ENCODE assay signal across 8 mouse cellular contexts in genomic region chr17:25239695-25240636, GRCm38 (mm10). TPM values are rescaled to one million over a fixed set of nuclear protein-coding genes. Genes with fewer than 3 reads are reported as not detected.
DNase-seq lines count a peak whose midpoint lies in the region; ATAC-seq and TF ChIP-seq lines count a peak whose summit lies in the region.

Gene Gnptg (minus strand): TSS chr17:25240124.
Gene Tsr3 (plus strand): TSS chr17:25240170.

- H3K4me2 ChIP-seq in forebrain, embryonic 14.5 days (ENCODE audit: low read length), result peak within 1 kb of the TSS; percentile 96
- peak within 1 kb of the TSS; percentile 97 for H3K4me2 ChIP-seq in neural tube, embryonic 14.5 days (ENCODE audit: low read depth, low read length)

- no peak for TF ChIP-seq CTCF in testis, adult 2 months (IDR thresholded peaks at IDR 0.05; ENCODE audit: control insufficient read depth, insufficient read depth, insufficient replicate concordance, low read depth, low read length)

- peak; percentile 88 for DNase-seq in ES-E14 (ENCODE audit: low read depth, low spot score)
- DNase-seq in cerebellum, adult 11 months, result peak; percentile 74
- DNase-seq in forebrain, embryonic 14.5 days (ENCODE audit: low spot score), result peak; percentile 96
- peak; percentile 84 to 85 for DNase-seq in heart, postnatal 14 days
- DNase-seq in large intestine, adult 2 months (ENCODE audit: low read depth, low spot score), result peak; percentile 55
- peak; percentile 84 to 88 for DNase-seq in lung, adult 18-20 months

- peaks cover 15% of the 10 kb centered on the region for H3K36me3 ChIP-seq in ES-E14 (ENCODE audit: control insufficient read depth, insufficient read depth, low read length, poor library complexity, severe bottlenecking)
- H3K36me3 ChIP-seq in forebrain, embryonic 14.5 days (ENCODE audit: control insufficient read depth, insufficient read depth, low read length), result peaks cover 49% of the 10 kb centered on the region
- H3K36me3 ChIP-seq in neural tube, embryonic 14.5 days (ENCODE audit: control insufficient read depth, insufficient read depth, low read length), result peaks cover 32% of the 10 kb centered on the region
- peaks cover 1% of the 10 kb centered on the region; the same call in 1 of the 2 replicates for H3K36me3 ChIP-seq in testis, adult 2 months (ENCODE audit: control insufficient read depth, insufficient read depth, low read length)

- H3K4me3 ChIP-seq in ES-E14 (ENCODE audit: insufficient read depth in 1 of 2, low read depth in 1 of 2, low read length in 2 of 2, poor library complexity in 1 of 2, severe bottlenecking in 1 of 2), result peak within 1 kb of the TSS; percentile 85 to 97
- H3K4me3 ChIP-seq in forebrain, embryonic 14.5 days (ENCODE audit: low read depth, low read length), result peak within 1 kb of the TSS; percentile 99
- peak within 1 kb of the TSS; percentile 94 for H3K4me3 ChIP-seq in neural tube, embryonic 14.5 days (ENCODE audit: low read depth, low read length)
- H3K4me3 ChIP-seq in testis, adult 2 months (ENCODE audit: control insufficient read depth, low read depth, low read length), result peak within 1 kb of the TSS; percentile 98

- no peaks in the 10 kb centered on the region for H3K9me3 ChIP-seq in ES-E14 (ENCODE audit: control insufficient read depth, insufficient read depth, low read depth, low read length)
- H3K9me3 ChIP-seq in forebrain, embryonic 14.5 days (replicated peaks; ENCODE audit: control insufficient read depth, low read length), result no peaks in the 10 kb centered on the region
- H3K9me3 ChIP-seq in neural tube, embryonic 14.5 days (ENCODE audit: control insufficient read depth, low read length), result no peaks in the 10 kb centered on the region

- TF ChIP-seq POLR2A in testis, adult 2 months (IDR thresholded peaks at IDR 0.05; ENCODE audit: control insufficient read depth, low read depth, low read length), result peak; percentile 79

- ATAC-seq in forebrain, embryonic 14.5 days, result peak; percentile 90
- ATAC-seq in neural tube, embryonic 14.5 days (ENCODE audit: low read depth), result peak; percentile 86

- H3K27ac ChIP-seq in ES-E14 (ENCODE audit: insufficient read depth, low read depth, low read length, poor library complexity, severe bottlenecking), result 0 out of 2 replicates have a peak within 1 kb of the TSS, but pooled peaks have one; percentile 24
- H3K27ac ChIP-seq in forebrain, embryonic 14.5 days (ENCODE audit: low read depth, low read length), result peak within 1 kb of the TSS; percentile 70
- peak within 1 kb of the TSS; percentile 63 for H3K27ac ChIP-seq in neural tube, embryonic 14.5 days (ENCODE audit: low read depth, low read length)
- H3K27ac ChIP-seq in testis, adult 2 months (ENCODE audit: control insufficient read depth, insufficient read depth, low read depth, low read length), result peak within 1 kb of the TSS; percentile 76

- in situ Hi-C loops in ES-E14 (cut with MboI; ENCODE audit: low sequenced_read_pairs in 2 of 2, unreplicated experiment in 2 of 2), result no loop called here

- no peaks in the 10 kb centered on the region for H3K27me3 ChIP-seq in forebrain, embryonic 14.5 days (replicated peaks; ENCODE audit: control insufficient read depth, insufficient read depth, low read length)
- H3K27me3 ChIP-seq in neural tube, embryonic 14.5 days (ENCODE audit: control insufficient read depth, insufficient read depth, low read length), result no peaks in the 10 kb centered on the region
- no peaks in the 10 kb centered on the region for H3K27me3 ChIP-seq in testis, adult 2 months (ENCODE audit: control insufficient read depth, insufficient read depth, low read length)

- intact Hi-C loops in heart, postnatal 14 days (cut with DNase I), result no loop called here

- H3K9ac ChIP-seq in ES-E14 (ENCODE audit: insufficient read depth, low read depth, low read length, poor library complexity, severe bottlenecking), result peak within 1 kb of the TSS; percentile 86
- peak within 1 kb of the TSS; percentile 95 for H3K9ac ChIP-seq in forebrain, embryonic 14.5 days (ENCODE audit: low read length)
- H3K9ac ChIP-seq in neural tube, embryonic 14.5 days (replicated peaks; ENCODE audit: low read depth, low read length), result peak within 1 kb of the TSS; percentile 86

- WGBS in forebrain, embryonic 14.5 days, result under 1% methylated on average over 80 of the region's 80 CpGs
- WGBS in large intestine, adult 2 months, result under 1% methylated on average over 80 of the region's 80 CpGs
- under 1% methylated on average over 79 of the region's 80 CpGs for WGBS in neural tube, embryonic 14.5 days

- peaks cover 3 to 21% of the 10 kb centered on the region in 2 experiments; a peak in 2 of 4 replicates for H3K4me1 ChIP-seq in ES-E14 (ENCODE audit: control insufficient read depth in 2 of 2, insufficient read depth in 2 of 2, low read length in 2 of 2, poor library complexity in 1 of 2)
- peaks cover 12% of the 10 kb centered on the region for H3K4me1 ChIP-seq in forebrain, embryonic 14.5 days (ENCODE audit: control insufficient read depth, insufficient read depth, low read length)
- H3K4me1 ChIP-seq in neural tube, embryonic 14.5 days (ENCODE audit: control insufficient read depth, insufficient read depth, low read length), result peaks cover 13% of the 10 kb centered on the region
- H3K4me1 ChIP-seq in testis, adult 2 months (ENCODE audit: control insufficient read depth, insufficient read depth, low read length), result peaks cover 10% of the 10 kb centered on the region

TF ChIP-seq in ES-E14, 5 proteins besides CTCF, POLR2A, EP300 and RAD21:
- no peak for TF ChIP-seq CHD2 (IDR thresholded peaks at IDR 0.05; ENCODE audit: low read depth, low read length)
- no peak for TF ChIP-seq ZC3H11A (IDR thresholded peaks at IDR 0.05; ENCODE audit: borderline replicate concordance, low read depth, low read length)
- TF ChIP-seq MAFK (IDR thresholded peaks at IDR 0.05; ENCODE audit: insufficient read depth, low read depth, low read length), result no peak
- TF ChIP-seq HCFC1 (IDR thresholded peaks at IDR 0.05; ENCODE audit: borderline replicate concordance, insufficient read depth, low read length), result no peak
- no peak for TF ChIP-seq ZNF384 (IDR thresholded peaks at IDR 0.05; ENCODE audit: low read depth, low read length)

RNA-seq across cellular contexts. Expression of gene Gnptg, which starts in this region (rescaled TPM):
- 17.3 and 28.5 TPM in 2 replicates for total RNA-seq in ES-E14 (2012; rRNA removed)
- polyA plus RNA-seq in forebrain, embryonic 14.5 days (2014; fragmentation: Nextera tagmentation; extraction: Ambion mirVana), result 86.8 and 92.0 TPM in 2 replicates
- 10 to 100 TPM; 13.1 to 14.3 TPM for total RNA-seq in heart, postnatal 14 days (2021)
- 36.1 and 37.5 TPM in 2 replicates for polyA plus RNA-seq in large intestine, adult 2 months (2012; rRNA removed)
- polyA plus RNA-seq in neural tube, embryonic 14.5 days (2014; fragmentation: Nextera tagmentation; extraction: Ambion mirVana), result 88.4 and 110 TPM in 2 replicates
- 20.2 and 24.5 TPM in 2 replicates for polyA plus RNA-seq in testis, adult 2 months (2012; rRNA removed)

RNA-seq across cellular contexts. Expression of gene Tsr3, which starts in this region (rescaled TPM):
- 32.3 and 34.9 TPM in 2 replicates for total RNA-seq in ES-E14 (2012; rRNA removed)
- polyA plus RNA-seq in forebrain, embryonic 14.5 days (2014; fragmentation: Nextera tagmentation; extraction: Ambion mirVana), result 57.4 and 67.8 TPM in 2 replicates
- 10 to 100 TPM in 1 of 2 experiments, 1 to 10 TPM in 1; 9.3 to 10.2 TPM for total RNA-seq in heart, postnatal 14 days (2021)
- 11.6 and 12.7 TPM in 2 replicates for polyA plus RNA-seq in large intestine, adult 2 months (2012; rRNA removed)
- polyA plus RNA-seq in neural tube, embryonic 14.5 days (2014; fragmentation: Nextera tagmentation; extraction: Ambion mirVana), result 56.4 and 57.1 TPM in 2 replicates
- polyA plus RNA-seq in testis, adult 2 months (2012; rRNA removed), result 17.5 and 18.1 TPM in 2 replicates

Comparison
In these comparisons a context has a peak if more than half of its experiments do, and no peak if none do; other contexts are left out.
1. Peak in every context shown above with its lines: DNase-seq, ATAC-seq, H3K4me3 ChIP-seq and H3K27ac ChIP-seq.
2. H3K27ac ChIP-seq: peak in every context shown above with its lines; median percentile 76 in testis, adult 2 months; 70 in forebrain, embryonic 14.5 days; 63 in neural tube, embryonic 14.5 days; 24 in ES-E14.